Comparison of ENCODE assay signal across 17 mouse cellular contexts in genomic region chr17:30088431-30088830, GRCm38 (mm10).
"Had no signal": no experiment of that assay in that cellular context is flagged by ENCODE, and none has a peak within 500 bp of the region (broad histone marks: within the 10 kb centered on the region; RNA-seq: fewer than 3 reads in every experiment).

No protein-coding gene starts in this region.

- ATAC-seq: liver, postnatal 0 days; lung, postnatal 0 days; midbrain, embryonic 13.5 days; midbrain, embryonic 15.5 days had no signal

- H3K9ac ChIP-seq: liver, postnatal 0 days; lung, embryonic 15.5 days; midbrain, embryonic 13.5 days; midbrain, embryonic 15.5 days; neural tube, embryonic 12.5 days had no signal

- H3K9me3 ChIP-seq: lung, embryonic 15.5 days; midbrain, embryonic 13.5 days; midbrain, embryonic 15.5 days; neural tube, embryonic 12.5 days had no signal

- H3K4me2 ChIP-seq: lung, embryonic 15.5 days; midbrain, embryonic 11.5 days; midbrain, embryonic 13.5 days; midbrain, embryonic 15.5 days; neural tube, embryonic 12.5 days had no signal

- H3K27me3 ChIP-seq: lung, embryonic 15.5 days; midbrain, embryonic 13.5 days; midbrain, embryonic 15.5 days; neural tube, embryonic 12.5 days had no signal

- DNase-seq: liver, postnatal 0 days; lung, adult 2 months; lung, postnatal 14 days; lung, postnatal 36 days; right cerebral cortex, postnatal 25 days; right cerebral cortex, postnatal 4 days; spleen, adult 18-20 months; thymus, adult 18-20 months; thymus, postnatal 14 days; thymus, postnatal 36 days had no signal

- H3K36me3 ChIP-seq: lung, embryonic 15.5 days; midbrain, embryonic 15.5 days; neural tube, embryonic 12.5 days had no signal

- H3K4me3 ChIP-seq: lung, embryonic 15.5 days; midbrain, embryonic 13.5 days; midbrain, embryonic 15.5 days; neural tube, embryonic 12.5 days had no signal

- H3K27ac ChIP-seq: lung, embryonic 15.5 days; macrophage; midbrain, embryonic 13.5 days; midbrain, embryonic 15.5 days; neural tube, embryonic 12.5 days had no signal
